Mouse (Mus musculus) lung, postnatal 36 days (tissue): ENCODE results near the gene Ipo13.

Experiments
- DNase-seq: peaks from one replicate; pipeline ENCODE4 v3.0.0; 2022; ENCODE audit warnings: mixed read lengths

The Ipo13 gene

GRCm38 (mm10) chr4:117914591-117915442 lies at the start of gene Ipo13:
Gene Ipo13, minus strand, starts transcription at chr4:117914999.
- DNase-seq = peak; percentile 94

DNA sequence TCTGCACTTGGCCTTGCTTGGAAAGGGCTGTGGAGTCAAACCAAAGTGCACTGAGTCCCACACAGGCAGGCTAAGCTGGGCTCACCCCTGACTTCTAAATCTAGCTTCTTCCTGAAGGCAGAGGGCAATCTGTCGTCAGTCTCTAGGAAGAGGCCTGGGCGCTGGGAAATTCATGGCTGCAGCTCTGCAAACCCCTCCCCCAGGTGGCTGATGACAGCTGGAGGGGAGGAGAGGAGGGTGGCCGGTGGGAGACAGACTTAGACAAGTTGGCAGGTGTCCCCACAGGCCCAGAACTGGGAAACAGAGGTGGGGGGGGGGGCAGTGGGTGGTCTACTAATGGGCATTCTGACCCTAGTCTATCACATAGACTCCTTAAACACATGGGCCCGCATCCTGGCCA lies 42.7 kb upstream of the Ipo13 start:
- no peak for DNase-seq

DNA sequence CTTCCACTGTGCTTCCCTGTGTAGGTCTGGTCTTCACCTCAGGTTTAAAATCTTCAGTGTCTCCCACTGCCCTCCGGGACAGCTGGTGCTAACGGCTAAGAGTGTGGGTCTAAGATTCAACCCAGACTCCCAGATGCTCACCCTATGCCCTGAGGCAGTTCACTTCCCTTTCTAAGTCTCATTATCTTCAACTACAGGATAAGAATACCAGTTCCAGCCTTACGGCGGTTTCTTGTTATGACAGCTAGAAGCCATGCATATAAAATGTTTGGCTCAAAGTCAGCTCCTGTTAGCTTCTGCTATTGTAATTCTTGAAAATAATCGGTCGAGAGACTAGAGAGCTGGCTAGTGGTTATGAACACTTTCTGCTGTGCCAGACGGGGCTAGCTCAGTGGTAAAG lies 32.7 kb upstream of the Ipo13 start:
- DNase-seq = no peak

- no peak for DNase-seq
Measured at GRCm38 (mm10) chr4:117946639-117947305, 32.0 kb upstream of the Ipo13 start.

DNA sequence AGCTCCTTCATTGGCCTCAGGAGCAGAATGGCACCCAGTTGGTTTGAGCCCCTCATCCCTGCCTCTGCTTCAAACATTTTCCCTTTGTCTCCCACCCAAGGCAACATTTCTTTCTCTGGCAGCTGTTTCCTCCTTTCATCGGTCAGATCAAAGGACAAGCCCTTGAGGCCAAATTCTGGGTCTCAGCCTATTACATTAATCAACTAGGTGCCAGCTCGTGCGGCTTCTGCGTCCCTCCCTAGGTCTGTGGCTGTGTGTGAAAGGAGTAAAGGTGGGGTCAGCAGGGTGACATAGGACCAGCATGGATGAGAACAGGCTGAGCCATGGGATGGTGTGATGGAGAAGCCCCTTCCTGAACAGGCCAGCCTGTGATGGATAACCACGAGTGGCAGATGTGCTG lies 28.5 kb upstream of the Ipo13 start:
- DNase-seq = no peak

GRCm38 (mm10) chr4:117936964-117937363 lies 22.2 kb upstream of the Ipo13 start:
- no peak for DNase-seq

- peak; percentile 11 for DNase-seq
Measured at GRCm38 (mm10) chr4:117934081-117934480, 19.3 kb upstream of the Ipo13 start.

DNA sequence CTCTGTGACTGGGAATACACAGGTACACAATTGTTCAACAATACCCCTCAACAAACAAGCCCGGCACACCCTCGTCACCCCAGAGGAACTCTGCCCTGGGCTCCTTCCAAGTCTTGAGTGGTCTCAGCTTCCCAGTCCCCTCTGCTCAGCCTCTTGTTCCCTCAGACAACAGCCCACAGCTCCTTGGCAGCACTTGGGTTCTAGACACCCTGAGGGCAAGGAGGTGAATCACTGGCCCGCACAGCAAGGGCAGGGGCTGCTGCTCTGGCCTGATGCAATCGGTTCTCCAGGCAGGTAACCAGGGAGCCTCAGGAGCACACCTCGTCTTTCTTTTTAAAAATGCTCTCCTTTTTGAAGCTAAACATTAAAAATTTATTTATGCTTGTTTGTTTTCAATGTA lies 18.4 kb upstream of the Ipo13 start:
- peak; percentile 48 for DNase-seq

DNA sequence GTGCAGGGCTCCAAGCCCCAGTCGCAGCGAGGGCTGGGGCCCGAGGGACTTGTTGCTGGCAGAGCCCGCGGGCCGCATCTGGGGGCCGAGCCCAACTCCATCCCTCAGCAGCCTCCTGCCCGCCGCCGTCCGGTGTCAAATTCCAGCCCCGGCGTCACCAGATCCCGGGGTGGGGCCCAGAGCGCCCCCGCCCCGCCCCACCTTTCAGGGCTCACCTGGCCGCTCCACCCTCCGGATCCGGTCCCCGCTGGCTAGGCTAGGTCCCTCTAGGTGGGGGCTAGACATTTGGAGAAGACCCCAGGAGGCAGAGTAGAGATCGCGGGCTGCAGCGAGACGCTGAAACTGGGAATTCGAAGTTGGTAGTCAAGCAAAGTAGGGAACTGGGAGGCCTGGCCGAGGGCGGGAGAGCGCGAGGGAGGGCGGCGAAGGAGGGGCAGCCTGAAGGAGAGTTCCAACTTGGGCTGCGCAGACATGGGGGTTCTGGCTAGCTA lies 14.6 kb upstream of the Ipo13 start, which contains the start of gene Artn:
Artn (minus strand) TSS at position 373 of the 491 bp plus-strand sequence.
- DNase-seq = peak; percentile 68

- peak; percentile 80 for DNase-seq
Measured at GRCm38 (mm10) chr4:117928699-117929241, 14.0 kb upstream of the Ipo13 start.

GRCm38 (mm10) chr4:117928234-117928633 lies 13.4 kb upstream of the Ipo13 start:
- DNase-seq = no peak

GRCm38 (mm10) chr4:117926545-117927482 lies 12.0 kb upstream of the Ipo13 start:
- DNase-seq = no peak

DNA sequence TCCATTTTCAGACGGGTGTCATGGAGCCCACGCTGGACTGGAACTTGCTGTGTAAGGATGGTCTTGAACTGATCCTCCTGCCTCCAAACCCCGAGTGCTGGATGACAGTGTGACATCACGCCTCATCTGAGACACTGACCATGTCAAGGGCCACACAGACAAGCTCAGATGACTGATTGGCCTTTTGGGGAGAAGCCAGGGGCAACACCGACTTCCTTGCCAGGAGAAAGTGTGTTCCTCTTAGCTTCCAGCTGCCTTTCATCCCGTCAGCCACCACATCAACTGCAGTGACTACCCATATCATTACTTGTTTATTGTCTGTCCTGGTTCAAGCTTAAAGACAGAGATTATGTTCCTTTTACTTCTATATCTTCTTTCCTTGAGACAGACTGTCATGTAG lies 10.1 kb upstream of the Ipo13 start:
- DNase-seq = no peak

- DNase-seq = no peak
Measured at GRCm38 (mm10) chr4:117923450-117923849, 8.7 kb upstream of the Ipo13 start.

DNA sequence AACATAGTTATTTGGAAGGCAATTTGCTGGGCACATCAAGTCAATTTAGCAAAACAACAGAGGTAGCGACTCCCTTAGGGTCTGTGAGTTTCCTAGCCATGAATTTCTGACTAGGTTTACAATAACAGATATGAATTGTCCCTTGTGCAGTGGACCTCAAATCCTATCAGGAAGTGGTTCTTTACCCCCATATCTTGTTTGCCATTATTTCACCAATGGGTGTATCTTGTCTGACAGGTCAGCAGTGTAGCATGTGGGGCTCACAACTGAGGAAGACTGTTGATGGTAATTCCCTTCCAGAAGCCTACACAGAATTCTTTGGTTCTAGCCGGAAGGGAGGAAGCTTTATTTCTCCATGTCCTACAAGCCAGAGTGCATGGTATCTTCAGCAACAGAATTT lies 6.6 kb upstream of the Ipo13 start:
- no peak for DNase-seq

DNA sequence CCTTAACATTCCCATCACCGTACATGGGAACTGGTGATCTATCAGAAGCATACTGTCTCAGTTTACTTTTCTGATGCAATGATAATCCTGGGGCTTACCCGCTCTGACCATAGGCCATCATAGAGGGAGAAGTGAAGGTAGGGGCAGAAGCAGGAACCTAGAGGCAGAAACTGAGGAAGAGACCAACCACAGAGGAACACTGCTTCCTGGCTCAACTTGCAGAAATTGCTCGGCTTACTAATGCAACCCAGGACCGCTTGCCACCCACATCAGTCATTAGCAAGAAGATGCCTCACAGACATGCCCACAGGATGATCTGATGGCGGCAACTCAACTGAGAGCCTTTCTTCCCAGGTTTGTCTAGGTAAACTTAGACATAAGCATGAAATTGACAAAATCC lies 4.0 kb upstream of the Ipo13 start:
- no peak for DNase-seq

DNA sequence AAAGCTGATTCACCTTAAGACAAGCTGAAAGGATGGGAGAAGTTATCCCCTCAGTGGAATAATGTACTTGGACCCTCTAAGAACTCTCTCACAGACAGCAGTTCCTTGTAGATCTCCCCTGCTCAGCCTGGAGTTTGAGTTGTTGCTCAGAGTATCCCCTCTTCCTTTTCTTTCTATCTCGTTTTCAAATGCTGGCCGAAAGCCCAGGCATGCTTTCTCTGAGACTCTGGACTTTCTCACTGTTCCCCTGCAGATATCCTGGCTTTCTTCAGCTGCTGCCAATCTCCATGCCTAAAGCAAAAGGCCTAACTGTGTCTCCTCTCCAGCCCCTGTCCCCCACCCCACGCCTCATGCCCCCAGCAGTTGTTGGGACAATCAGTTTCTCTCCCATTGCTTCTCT lies 3.5 kb upstream of the Ipo13 start:
- DNase-seq = no peak

- DNase-seq = no peak
Measured at GRCm38 (mm10) chr4:117917847-117918246, 3.0 kb upstream of the Ipo13 start.

DNA sequence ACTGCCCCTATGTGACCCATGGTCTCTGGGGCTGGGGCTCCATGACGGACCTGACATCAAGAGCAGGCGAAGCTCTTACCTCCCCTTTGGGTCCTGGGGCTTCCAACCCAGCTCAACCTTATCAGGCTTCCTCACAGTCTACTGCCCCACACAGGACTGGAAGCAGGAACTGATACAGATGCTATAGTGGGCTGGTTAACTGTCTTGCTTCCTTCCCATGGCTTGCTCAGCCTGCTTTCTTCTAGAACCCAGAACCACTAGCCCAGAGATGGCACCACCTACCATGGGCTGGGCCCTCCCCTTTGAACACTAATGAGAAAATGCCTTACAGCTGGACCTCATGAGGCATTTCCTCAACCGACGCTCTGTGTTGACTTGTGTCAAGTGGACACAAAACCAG lies 2.6 kb upstream of the Ipo13 start:
- no peak for DNase-seq

DNA sequence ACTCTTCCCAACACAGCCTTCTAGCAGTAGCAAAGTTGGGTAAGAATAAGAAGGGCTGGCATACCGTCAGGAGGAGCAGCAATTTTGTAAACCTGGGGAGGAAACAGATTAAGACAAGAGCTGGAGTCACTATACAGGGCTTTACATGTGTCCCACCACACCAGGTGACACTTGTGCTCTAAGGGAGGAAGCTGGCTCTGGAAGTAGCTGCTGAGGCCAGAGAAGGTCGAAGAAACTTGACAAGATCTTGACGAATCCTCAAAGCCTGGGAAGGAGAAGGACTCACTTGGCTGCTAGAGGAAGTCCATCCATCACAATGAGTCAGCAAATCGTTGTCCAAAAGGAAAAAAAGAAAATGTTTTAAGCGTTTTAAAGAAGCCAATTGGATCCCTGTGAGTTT lies 1.6 kb upstream of the Ipo13 start:
- DNase-seq = no peak

DNA sequence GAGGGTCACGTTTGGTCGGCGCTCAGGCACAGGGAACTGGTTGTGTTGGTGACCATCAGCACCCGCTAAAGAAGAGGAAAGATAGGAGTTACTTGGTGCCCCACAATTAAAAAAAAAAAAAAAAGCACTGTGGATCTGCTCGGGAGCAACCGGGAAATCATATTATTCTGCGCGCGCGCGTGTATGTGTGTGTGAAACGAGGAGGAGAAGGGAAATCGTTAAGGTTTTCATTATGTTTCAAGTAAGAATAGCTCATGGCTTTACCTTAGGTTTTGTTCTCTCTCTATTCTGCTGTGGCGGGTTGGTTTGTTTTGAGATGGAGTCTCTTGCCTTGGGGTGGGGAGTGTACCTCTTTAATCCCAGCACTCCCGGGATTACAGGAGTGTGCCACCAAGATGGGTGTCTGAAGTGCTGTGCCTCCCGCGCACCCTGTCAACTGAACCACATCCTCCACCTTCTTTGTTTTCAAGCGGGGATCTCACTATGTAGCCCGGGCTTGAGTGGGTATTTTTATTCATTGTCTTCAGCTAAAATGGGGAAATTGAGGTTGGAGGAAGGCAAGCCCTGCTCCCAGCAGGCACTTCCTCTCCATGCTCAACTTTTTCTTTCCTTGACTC lies 798 bp upstream of the Ipo13 start:
- DNase-seq = no peak

GRCm38 (mm10) chr4:117914031-117914430 lies 768 bp downstream of the Ipo13 start:
- DNase-seq = no peak
